Mouse (Mus musculus): ENCODE data around the gene Mboat1. TPM values are rescaled to one million over a fixed set of nuclear protein-coding genes. Genes with fewer than 3 reads are reported as not detected.

The Mboat1 gene
- polyA plus RNA-seq, 1 experiment from 2014 or later = 4.3 TPM

GRCm38 (mm10) chr13:30263681-30264080 lies 127.4 kb downstream of the Mboat1 start:
- peaks cover 8% of the 10 kb centered on the region; the same call in 1 of the 2 replicates for H3K9me3 ChIP-seq (replicated peaks)
- no peak overlapping the region for H3K4me3 ChIP-seq
- 87% methylated on average over 2 of the region's 2 CpGs for WGBS
- H3K27me3 ChIP-seq (ENCODE audit: low read depth, poor library complexity, severe bottlenecking) = no peaks in the 10 kb centered on the region
- no peaks in the 10 kb centered on the region for H3K36me3 ChIP-seq
- no peaks in the 10 kb centered on the region for H3K4me1 ChIP-seq
- no peak for DNase-seq (ENCODE audit: low spot score)
- no peak overlapping the region for H3K27ac ChIP-seq (replicated peaks)

GRCm38 (mm10) chr13:30264303-30264702 lies 128.0 kb downstream of the Mboat1 start:
- Histone ChIP-seq H3K36me3 (no peaks in the 10 kb centered on the region), H3K4me1 (no peaks in the 10 kb centered on the region), H3K27ac (replicated peaks) (no peak overlapping the region), H3K9me3 (replicated peaks) (peaks cover 8% of the 10 kb centered on the region; the same call in 1 of the 2 replicates), H3K4me3 (no peak overlapping the region), H3K27me3 (ENCODE audit: low read depth, poor library complexity, severe bottlenecking) (no peaks in the 10 kb centered on the region)
- WGBS = 90% methylated on average over 12 of the region's 12 CpGs
- DNase-seq (ENCODE audit: low spot score) = no peak

GRCm38 (mm10) chr13:30264765-30265164 lies 128.5 kb downstream of the Mboat1 start:
- H3K27ac ChIP-seq (replicated peaks) = no peak overlapping the region
- DNase-seq (ENCODE audit: low spot score) = no peak
- no peaks in the 10 kb centered on the region for H3K27me3 ChIP-seq (ENCODE audit: low read depth, poor library complexity, severe bottlenecking)

GRCm38 (mm10) chr13:30266036-30266435 lies 129.7 kb downstream of the Mboat1 start:
- no peaks in the 10 kb centered on the region for H3K27me3 ChIP-seq (ENCODE audit: low read depth, poor library complexity, severe bottlenecking)
- WGBS = 90% methylated on average over 11 of the region's 11 CpGs
- no peaks in the 10 kb centered on the region for H3K4me1 ChIP-seq
- H3K36me3 ChIP-seq = no peaks in the 10 kb centered on the region
- H3K9me3 ChIP-seq (replicated peaks) = peaks cover 8% of the 10 kb centered on the region; the same call in 1 of the 2 replicates
- no peak for DNase-seq (ENCODE audit: low spot score)
- H3K27ac ChIP-seq (replicated peaks) = no peak overlapping the region
- H3K4me3 ChIP-seq = no peak overlapping the region

More at GRCm38 (mm10) chr13:30264765-30265164, 128.5 kb downstream of the Mboat1 start:
- H3K9me3 ChIP-seq (replicated peaks) = peaks cover 8% of the 10 kb centered on the region; the same call in 1 of the 2 replicates
- H3K36me3 ChIP-seq = no peaks in the 10 kb centered on the region
- WGBS = 83% methylated on average over 5 of the region's 5 CpGs
- H3K4me3 ChIP-seq = no peak overlapping the region
- no peaks in the 10 kb centered on the region for H3K4me1 ChIP-seq

GRCm38 (mm10) chr13:30272040-30272686 lies 135.9 kb downstream of the Mboat1 start:
- H3K27ac ChIP-seq (replicated peaks) = no peak overlapping the region
- no peaks in the 10 kb centered on the region for H3K4me1 ChIP-seq
- H3K4me3 ChIP-seq = no peak overlapping the region
- peak; percentile 47 for DNase-seq (ENCODE audit: low spot score)
- no peaks in the 10 kb centered on the region for H3K9me3 ChIP-seq (replicated peaks)
- H3K36me3 ChIP-seq = no peaks in the 10 kb centered on the region
- 21% methylated on average over 6 of the region's 6 CpGs for WGBS
- no peaks in the 10 kb centered on the region for H3K27me3 ChIP-seq (ENCODE audit: low read depth, poor library complexity, severe bottlenecking)

Other genes with a start within 250 kb of the Mboat1 start
- gene E2f3, start 150.4 kb upstream of the Mboat1 start, polyA plus RNA-seq (2016; fragmentation: Nextera tagmentation; extraction: Ambion mirVana) = 18.4 and 20.4 TPM in 2 replicates
- gene Agtr1a, start 200.0 kb downstream of the Mboat1 start, polyA plus RNA-seq (2016; fragmentation: Nextera tagmentation; extraction: Ambion mirVana) = 1.00 and 1.5 TPM in 2 replicates

Measured in midbrain, embryonic 10.5 days (tissue).